Mouse (Mus musculus): ENCODE results near the gene Idh3g.

GRCm38 (mm10) chrX:73730908-73731307 is 55.8 kb downstream of the Idh3g start:
- TF ChIP-seq CTCF (IDR thresholded peaks at IDR 0.05; ENCODE audit: low read depth) (no peak), EP300 (optimal IDR thresholded peaks at IDR 0.05) (no peak)
